Mouse (Mus musculus) granulocyte monocyte progenitor cell, adult 5-6 weeks (primary cell): ENCODE measurements around the gene Paqr3. TPM values are rescaled to one million over a fixed set of nuclear protein-coding genes. Genes with fewer than 3 reads are reported as not detected.
A peak's percentile ranks its signal among the peaks of the same experiment; 100 is the strongest.

Source experiments
- ATAC-seq: replicated peaks from 2 replicates; pipeline ENCODE4 v1.8.0; 2016; ENCODE audit warnings: mild to moderate bottlenecking, moderate TSS enrichment, inconsistent platforms; ENCODE audit not compliant: poor library complexity, severe bottlenecking
- total RNA-seq, 2 experiments: library from RNA; stranded (forward) in 1 of 2; stranded (reverse) in 1 of 2; fragments of 200-712, 200-1000 nt in 1 of 2; fragments of >200 nt in 1 of 2; fragmentation: Nextera tagmentation in 1 of 2; gene quantifications; 2 replicates each; pipeline ENCODE4 v1.2.3; 2014 to 2017

The Paqr3 gene
- total RNA-seq, 2 experiments from 2014 or later = 2.0 to 15.3 TPM

DNA sequence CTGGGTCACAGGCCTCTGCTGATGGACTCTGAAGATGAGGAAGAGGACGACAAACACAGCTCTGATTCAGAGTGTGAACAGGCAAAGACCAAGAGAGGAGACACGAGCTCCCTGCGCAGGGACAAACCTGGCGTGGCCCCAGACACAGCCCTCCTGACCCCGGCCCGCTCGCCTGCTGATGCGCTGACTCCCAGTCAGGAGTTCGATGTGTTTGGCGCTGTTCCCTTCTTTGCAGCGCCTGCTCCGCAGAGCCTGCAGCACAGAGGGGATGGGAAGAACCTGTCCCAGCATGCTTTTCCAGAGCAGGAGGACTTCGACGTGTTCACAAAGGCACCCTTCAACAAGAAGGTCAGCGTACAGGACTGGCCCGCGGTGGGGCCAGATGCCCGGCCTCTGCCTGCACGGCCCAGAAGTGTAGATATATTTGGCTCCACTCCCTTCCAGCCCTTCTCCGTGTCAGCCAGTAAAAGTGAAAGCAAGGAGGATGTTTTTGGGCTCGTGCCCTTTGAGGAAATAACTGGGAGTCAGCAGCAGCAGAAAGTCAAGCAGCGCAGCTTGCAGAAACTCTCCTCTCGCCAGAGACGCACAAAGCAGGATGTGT, 24.3 kb downstream of the Paqr3 start:
- no peak for ATAC-seq

- ATAC-seq = no peak
Measured at GRCm38 (mm10) chr5:97085071-97085470, 26.3 kb downstream of the Paqr3 start.

DNA sequence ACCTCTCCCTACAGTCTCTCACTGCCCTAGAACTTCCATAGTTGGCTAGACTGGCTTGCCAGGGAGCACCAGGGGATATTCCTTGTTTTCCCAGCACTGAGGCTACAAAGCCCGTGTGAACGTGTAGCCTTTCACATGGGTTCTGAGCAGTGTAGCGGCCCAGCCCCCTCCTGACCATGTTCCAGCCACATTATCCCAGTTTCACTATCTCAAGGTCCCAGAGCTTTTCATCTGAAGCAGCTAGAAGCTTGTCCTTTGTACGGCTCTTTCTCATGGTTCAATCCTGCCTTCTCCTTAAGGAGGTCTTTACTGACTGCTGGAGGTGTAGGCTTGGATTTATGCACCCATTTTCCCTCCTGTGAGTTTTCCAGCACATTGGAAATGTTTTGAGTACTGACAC, 26.9 kb downstream of the Paqr3 start:
- no peak for ATAC-seq

DNA sequence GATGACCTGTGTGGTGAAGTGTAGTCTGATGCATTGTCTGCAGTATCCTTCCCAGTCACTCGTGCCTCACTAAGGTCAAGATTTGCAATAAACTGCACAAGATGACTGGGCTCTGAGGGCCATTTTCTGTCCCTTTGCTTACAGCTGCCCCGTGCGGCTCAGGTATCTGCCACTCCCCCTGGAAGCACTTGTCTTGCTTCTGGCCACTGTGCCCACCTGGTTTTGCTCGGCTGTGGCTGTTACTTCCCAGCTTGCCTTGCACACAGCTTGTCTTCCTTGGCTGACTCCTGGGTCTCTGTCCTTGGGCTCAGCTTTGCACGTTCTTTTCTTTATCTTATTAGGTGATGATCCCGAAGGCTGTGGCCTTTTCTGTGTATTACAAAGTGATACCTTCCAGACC, 27.7 kb downstream of the Paqr3 start:
- no peak for ATAC-seq

DNA sequence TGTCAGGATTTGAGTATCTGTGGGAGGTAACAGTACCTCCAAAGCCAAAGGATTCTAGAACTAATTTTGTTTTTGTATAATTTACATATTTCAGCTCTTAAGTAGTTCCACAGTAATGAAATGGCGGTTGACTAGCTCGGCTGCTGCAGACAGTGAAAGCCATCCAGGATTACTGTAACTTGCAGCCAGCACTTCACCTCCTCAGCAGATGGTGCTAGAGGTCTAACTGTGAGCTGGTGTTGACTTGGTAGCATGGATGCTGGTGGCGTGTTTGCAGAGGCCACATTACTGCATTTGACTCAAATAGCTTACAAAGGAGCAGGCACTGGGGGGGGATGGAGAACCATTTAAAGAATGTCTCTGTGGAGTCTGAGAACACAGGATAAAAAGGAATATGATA, 29.9 kb downstream of the Paqr3 start:
- ATAC-seq = no peak

GRCm38 (mm10) chr5:97078641-97079040, 32.8 kb downstream of the Paqr3 start:
- no peak for ATAC-seq

DNA sequence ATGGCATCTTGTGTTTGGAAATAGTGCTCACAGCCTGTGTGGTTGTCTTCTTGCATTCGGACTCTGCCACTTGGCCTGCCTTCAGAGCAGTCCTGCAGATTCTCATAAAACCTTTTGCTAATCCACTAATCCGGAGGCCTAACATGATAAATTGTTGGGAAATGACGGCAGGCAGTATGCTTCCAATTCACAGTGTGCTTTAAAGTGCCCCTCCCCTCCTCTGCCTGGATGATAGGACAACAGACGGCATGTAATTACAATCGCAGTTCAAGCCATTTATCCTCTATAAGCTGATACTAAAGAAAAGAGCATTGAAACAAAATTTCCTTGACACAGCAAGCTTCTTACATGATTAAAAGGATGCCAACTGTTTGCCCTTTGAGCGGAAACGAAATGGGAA, 33.7 kb downstream of the Paqr3 start:
- no peak for ATAC-seq

- ATAC-seq = no peak
Measured at GRCm38 (mm10) chr5:97076167-97076566, 35.2 kb downstream of the Paqr3 start.

- ATAC-seq = no peak
Measured at GRCm38 (mm10) chr5:97075476-97076151, 35.8 kb downstream of the Paqr3 start.

DNA sequence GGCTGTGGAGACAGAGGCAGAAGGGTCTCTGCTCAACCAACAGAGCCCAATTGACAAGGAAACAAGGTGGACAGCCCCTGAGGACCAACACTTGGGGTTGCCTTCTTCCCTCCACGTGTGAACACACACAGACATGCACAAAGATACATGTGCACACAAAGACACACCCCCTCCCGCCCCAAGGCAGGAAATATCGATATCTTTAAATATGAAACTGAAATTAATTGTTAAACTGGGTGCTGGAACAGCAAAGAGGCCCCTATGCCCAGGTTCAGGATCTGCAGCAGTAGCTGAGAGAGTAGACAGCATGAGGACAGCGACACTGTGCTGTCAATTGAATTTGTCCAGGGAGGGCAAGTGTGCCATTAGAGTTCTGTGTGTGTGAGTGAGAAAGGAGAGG, 45.6 kb downstream of the Paqr3 start:
- ATAC-seq = no peak

DNA sequence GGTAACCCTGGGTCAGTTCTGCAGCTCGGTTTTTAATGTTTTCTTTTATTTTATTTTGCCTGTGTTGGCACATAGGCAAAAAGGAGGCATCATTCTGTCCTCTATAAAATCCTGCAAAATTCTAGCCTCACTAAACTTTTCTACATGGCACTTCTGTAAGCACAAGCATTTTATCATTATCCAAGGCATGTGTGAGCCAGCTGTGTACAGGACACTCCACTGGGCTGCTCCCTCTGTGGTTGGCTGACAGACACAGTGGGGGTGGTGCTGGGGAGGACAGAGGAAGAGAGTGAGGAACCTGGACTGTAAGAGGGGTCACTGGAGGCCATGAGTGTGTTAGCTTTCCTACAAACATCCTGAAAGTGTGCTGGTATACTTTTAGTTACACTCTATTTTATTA, 49.4 kb downstream of the Paqr3 start:
- ATAC-seq = peak; percentile 40; the same call in 1 of the 2 replicates

DNA sequence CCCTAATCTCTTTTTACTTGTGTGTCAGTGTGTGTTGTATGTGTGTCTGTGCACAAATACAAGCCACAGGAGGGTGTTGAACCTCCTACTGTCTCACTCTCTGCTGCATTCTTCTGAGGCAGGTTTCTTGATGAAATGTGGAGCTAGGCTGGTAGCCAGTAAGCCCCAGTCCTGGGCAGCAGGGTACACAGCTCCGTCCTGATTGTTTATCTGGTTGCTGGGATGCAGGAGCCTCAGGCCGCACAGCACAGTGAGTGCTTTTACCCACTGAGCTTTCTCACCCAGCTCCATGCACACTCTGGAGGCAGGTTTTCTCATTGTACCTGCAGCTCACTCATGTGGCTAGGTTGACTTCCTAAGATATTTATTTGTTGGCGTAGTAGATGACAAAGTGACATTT, 50.5 kb downstream of the Paqr3 start:
- ATAC-seq = no peak

DNA sequence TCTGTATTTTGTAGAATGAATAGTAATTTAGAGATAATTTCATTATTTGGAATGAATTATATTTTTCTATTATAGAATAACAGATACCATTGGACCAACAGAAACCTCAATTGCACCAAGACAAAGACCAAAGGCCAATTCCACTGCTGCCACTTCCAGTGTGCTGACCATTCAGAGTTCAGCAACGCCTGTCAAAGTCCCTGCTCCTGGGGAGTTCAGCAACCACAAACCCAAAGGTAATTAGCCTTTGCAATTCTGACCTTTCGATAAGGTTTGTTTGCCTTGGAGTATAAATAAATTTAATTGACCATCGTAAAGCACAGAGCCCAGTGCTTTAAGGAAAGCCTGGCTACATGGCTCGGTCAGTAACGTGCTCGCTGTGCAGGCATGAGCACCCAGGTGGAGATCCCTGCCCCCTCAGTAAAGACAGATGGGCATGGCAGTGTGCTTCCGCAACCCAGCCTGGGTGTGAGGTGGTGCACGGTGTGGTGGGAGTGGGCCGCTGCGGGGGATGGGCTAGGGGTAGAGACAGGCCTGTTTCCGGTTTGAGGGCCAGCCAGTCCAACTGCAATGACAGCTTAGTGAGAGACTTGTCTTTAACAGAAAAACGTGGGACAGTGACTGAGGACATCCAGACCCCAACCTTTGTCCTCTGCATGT, 54.5 kb downstream of the Paqr3 start:
- ATAC-seq = no peak

DNA sequence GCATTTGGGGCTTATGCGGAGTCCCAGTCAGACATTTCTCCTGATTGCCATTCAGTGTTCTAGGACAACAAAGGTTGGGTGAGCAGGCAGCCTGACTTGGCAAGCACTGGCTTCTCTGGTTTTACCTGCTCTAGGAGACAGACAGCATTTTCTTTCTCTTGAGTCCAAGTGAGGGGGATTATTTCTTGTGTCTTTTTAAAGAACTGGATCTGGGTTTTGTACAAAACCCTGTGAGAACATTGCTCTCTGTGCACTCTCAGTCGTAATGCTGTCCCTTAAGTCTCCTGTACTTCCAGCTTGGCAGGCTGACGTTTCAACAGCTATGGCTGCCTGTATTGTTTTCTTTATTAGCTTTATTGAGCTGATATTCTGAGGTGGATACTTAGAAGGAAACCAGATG, 55.0 kb downstream of the Paqr3 start:
- ATAC-seq = no peak

DNA sequence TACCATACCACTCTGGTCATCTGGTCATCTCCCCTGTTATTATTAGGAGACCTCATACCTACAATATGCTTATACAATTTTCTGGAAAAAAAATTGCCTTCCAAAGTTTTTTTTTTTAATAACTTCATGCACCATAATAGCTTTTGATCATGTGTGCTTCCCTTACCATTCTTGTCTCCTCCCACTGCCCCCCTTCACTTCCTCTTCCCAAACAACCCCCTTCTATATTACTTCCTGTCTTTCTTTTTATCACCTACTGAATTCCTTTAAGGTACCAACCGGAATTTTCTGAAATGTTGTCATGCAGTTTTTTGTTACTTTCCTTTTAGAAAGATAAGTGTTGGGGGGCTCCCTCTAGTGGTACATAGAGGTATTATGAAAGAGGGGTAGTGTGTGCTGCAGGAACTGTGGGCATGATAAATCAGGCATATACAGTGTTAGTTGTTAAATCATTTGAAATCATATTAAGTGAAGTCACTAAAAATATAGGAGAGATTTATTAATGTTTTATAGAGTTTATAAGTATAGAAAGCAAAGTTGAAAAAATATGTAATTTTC, 55.8 kb downstream of the Paqr3 start:
- peak; percentile 89 for ATAC-seq

GRCm38 (mm10) chr5:97054801-97055200, 56.6 kb downstream of the Paqr3 start:
- no peak for ATAC-seq

DNA sequence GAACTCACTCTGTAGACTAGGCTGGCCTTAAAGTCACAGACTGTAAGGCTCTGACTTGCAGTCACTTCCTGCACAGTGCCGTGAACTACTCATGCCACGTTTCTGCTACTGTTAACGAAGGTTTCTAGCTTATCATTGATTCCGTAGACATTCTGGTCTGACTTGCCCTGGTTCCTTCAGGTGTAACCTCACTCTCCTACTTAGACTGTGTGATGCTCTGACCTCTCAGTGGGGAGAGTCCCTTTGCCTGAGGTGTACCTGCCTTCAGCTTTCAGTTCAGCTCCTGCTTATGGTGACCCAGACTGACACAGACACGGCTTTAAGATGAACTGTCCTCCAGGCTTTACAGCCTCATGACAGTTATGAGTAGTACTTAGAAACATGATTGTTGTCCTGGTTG, 57.2 kb downstream of the Paqr3 start:
- ATAC-seq = no peak

- ATAC-seq = no peak
Measured at GRCm38 (mm10) chr5:97048905-97049304, 62.5 kb downstream of the Paqr3 start.

GRCm38 (mm10) chr5:97046680-97047079, 64.7 kb downstream of the Paqr3 start:
- ATAC-seq = no peak

DNA sequence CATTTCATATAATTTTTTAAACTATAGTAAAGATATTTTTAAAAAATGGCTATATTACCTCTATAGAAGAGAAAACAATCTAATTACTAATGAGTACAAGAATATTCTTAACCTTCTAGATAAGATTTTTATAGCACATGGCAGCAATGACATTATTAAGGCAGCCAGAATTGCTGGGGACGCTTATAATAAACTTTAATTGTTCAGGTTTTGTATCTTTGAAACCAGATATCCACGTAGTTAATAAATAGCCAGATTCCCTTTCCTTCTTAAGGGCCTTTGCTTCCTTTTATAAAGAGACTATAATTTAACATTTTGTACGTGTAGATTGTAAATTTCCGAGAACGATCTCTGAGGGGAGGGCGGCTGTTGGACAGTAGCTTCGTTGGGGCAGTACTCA, 66.1 kb downstream of the Paqr3 start:
- ATAC-seq = no peak
